Comparison of ENCODE assay signal across 8 mouse cellular contexts in the genomic region with DNA sequence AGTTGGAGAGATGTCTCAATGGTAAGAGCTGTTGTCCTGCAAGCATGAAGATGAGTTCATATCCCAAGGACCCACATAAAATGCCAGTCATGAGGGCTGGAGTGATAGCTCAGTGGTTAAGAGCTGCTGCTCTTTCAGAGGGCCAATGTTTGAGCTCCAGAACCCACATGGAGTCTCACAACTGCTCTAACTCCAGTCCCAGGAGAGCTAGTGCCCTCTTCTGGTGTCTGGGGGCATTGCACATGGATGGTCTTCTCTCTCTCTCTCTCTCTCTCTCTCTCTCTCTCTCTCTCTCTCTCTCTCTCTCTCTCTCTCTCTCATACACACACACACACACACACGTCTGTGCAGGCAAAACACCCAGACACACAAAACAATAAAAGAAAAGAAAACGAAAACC. TPM values are rescaled to one million over a fixed set of nuclear protein-coding genes. Genes with fewer than 3 reads are reported as not detected.
A peak's percentile ranks its signal among the peaks of the same experiment; 100 is the strongest.
DNase-seq lines count a peak whose midpoint lies in the region; ATAC-seq and TF ChIP-seq lines count a peak whose summit lies in the region.

No protein-coding gene starts in this region.

- TF ChIP-seq CTCF in left cerebral cortex, adult 2 months (IDR thresholded peaks at IDR 0.05): peak; percentile 56

- ATAC-seq in frontal cortex, adult (ENCODE audit: low TSS enrichment): no peak

- H3K4me3 ChIP-seq in left cerebral cortex, adult 2 months: no peak overlapping the region

- H3K27ac ChIP-seq in left cerebral cortex, adult 2 months: no peak overlapping the region

- DNase-seq in cerebellum, adult 8-10 months: peak; percentile 41
- no peak for DNase-seq in cerebellum, adult 9-11 months
- no peak for DNase-seq in left cerebral cortex, adult 2 months (ENCODE audit: extremely low spot score in 1 of 2, low spot score in 2 of 2)
- no peak for DNase-seq in left cerebral cortex, adult 11 months (ENCODE audit: low spot score)
- DNase-seq in NIH3T3 (ENCODE audit: low read depth): peak; percentile 76
- DNase-seq in embryo, embryonic 9.5 days (ENCODE audit: extremely low spot score): peak; percentile 64
- DNase-seq in lung, postnatal 14 days: peak; percentile 71

- intact Hi-C loops in left cerebral cortex, adult 2 months (cut with DNase I): loop anchor here (5.0 kb wide), 1 partner anchor 168 kb away; no protein-coding TSS in a partner anchor

RNA-seq across cellular contexts. Expression of a gene that starts 4.4 kb away (rescaled TPM):
- 1 to 10 TPM in 1 of 2 experiments, under 1 TPM in 1; 0.65 to 1.8 TPM for total RNA-seq in left cerebral cortex, adult 2 months (2021)

RNA-seq across cellular contexts. Expression of a gene that starts 12.0 kb away (rescaled TPM):
- 10 to 100 TPM; 67.8 to 81.4 TPM for total RNA-seq in left cerebral cortex, adult 2 months (2021)

RNA-seq across cellular contexts. Expression of a gene that starts 27.3 kb away (rescaled TPM):
- total RNA-seq in left cerebral cortex, adult 2 months (2021): under 1 TPM; 0.45 to 0.49 TPM

Comparison
In these comparisons a context has a peak if more than half of its experiments do, and no peak if none do; other contexts are left out.
1. DNase-seq: peak in cerebellum, adult 8-10 months (single experiment), NIH3T3 (single experiment), embryo, embryonic 9.5 days (single experiment) and lung, postnatal 14 days (single experiment); none in cerebellum, adult 9-11 months (single experiment), left cerebral cortex, adult 2 months (0 of 2) and left cerebral cortex, adult 11 months (single experiment).